Mouse (Mus musculus): ENCODE measurements around the gene 2410015M20Rik.
A peak's percentile ranks its signal among the peaks of the same experiment; 100 is the strongest.

The 2410015M20Rik gene

GRCm38 (mm10) chr17:56572154-56572553 lies 37.4 kb downstream of the 2410015M20Rik start:
- DNase-seq (ENCODE audit: low spot score in 2 of 2) = no peak

GRCm38 (mm10) chr17:56570287-56570686 lies 39.3 kb downstream of the 2410015M20Rik start:
- no peak for DNase-seq (ENCODE audit: low spot score in 2 of 2)

GRCm38 (mm10) chr17:56567370-56567769 lies 42.2 kb downstream of the 2410015M20Rik start:
- DNase-seq (ENCODE audit: low spot score in 2 of 2) = no peak

- no peak for DNase-seq (ENCODE audit: low spot score in 2 of 2)
These were observed 42.7 kb downstream of the 2410015M20Rik start for GRCm38 (mm10) chr17:56566918-56567317.

- DNase-seq (ENCODE audit: low spot score in 2 of 2) = no peak
These were observed 43.3 kb downstream of the 2410015M20Rik start for GRCm38 (mm10) chr17:56566293-56566692.

- DNase-seq (ENCODE audit: low spot score in 2 of 2) = no peak
These were observed 47.7 kb downstream of the 2410015M20Rik start for GRCm38 (mm10) chr17:56561866-56562265.

GRCm38 (mm10) chr17:56560131-56560530 lies 49.4 kb downstream of the 2410015M20Rik start:
- DNase-seq (ENCODE audit: low spot score in 2 of 2) = no peak

- no peak for DNase-seq (ENCODE audit: low spot score in 2 of 2)
These were observed 50.2 kb downstream of the 2410015M20Rik start for GRCm38 (mm10) chr17:56559386-56559785.

- peak; percentile 26 to 37 for DNase-seq (ENCODE audit: low spot score in 2 of 2)
These were observed 51.1 kb downstream of the 2410015M20Rik start for GRCm38 (mm10) chr17:56558448-56558847.

Measured in spleen, postnatal 36 days (tissue).